Mouse (Mus musculus) liver, embryonic 14.5 days (tissue): ENCODE measurements around the gene Mmp21. TPM values are rescaled to one million over a fixed set of nuclear protein-coding genes. Genes with fewer than 3 reads are reported as not detected.

ENCODE experiments used
- ATAC-seq: fragments of 200-750 bp; cut with Nextera tagmentation; 2 replicates; pipeline ENCODE4 v1.8.0; 2017; ENCODE audit warnings: moderate number of reproducible peaks, mild to moderate bottlenecking, moderate library complexity; ENCODE audit not compliant: insufficient read depth
- DNase-seq, 3 experiments: peaks; one replicate each; pipeline ENCODE4 v3.0.0-alpha.2; 2012 to 2013; ENCODE audit warnings: low read depth in 3 of 3, low spot score in 3 of 3
- H3K27ac ChIP-seq: fragments of 300-500 bp; sonication (generic); 2 replicates; pipeline ENCODE4 v1.5.1; 2014; ENCODE audit warnings: moderate library complexity, mild to moderate bottlenecking, control low read depth, inconsistent platforms
- H3K27me3 ChIP-seq: fragments of 300-500 bp; sonication (generic); 2 replicates; pipeline ENCODE4 v1.6.1; 2014; ENCODE audit warnings: mild to moderate bottlenecking, low read length, moderate library complexity; ENCODE audit not compliant: control insufficient read depth, insufficient read depth
- H3K36me3 ChIP-seq: fragments of 300-500 bp; sonication (generic); replicated peaks from 2 replicates; pipeline ENCODE4 v1.6.1; 2014; ENCODE audit warnings: low read depth; ENCODE audit not compliant: control insufficient read depth, insufficient read depth
- H3K4me1 ChIP-seq, 2 experiments: fragments of 200-500 bp in 1 of 2; fragments of 300-500 bp in 1 of 2; sonication (generic) in 1 of 2; replicated peaks; 2 replicates each; pipeline ENCODE4 v1.6.1; 2012 to 2014; ENCODE audit warnings: antibody characterized with exemption in 1 of 2, inconsistent platforms in 1 of 2, low read length in 1 of 2; ENCODE audit not compliant: control insufficient read depth in 2 of 2, insufficient read depth in 2 of 2
- H3K4me2 ChIP-seq: fragments of 300-500 bp; sonication (generic); 2 replicates; pipeline ENCODE4 v1.6.1; 2014; ENCODE audit warnings: low read depth, mild to moderate bottlenecking, control low read depth, moderate library complexity
- H3K4me3 ChIP-seq, 2 experiments: fragments of 200-500 bp in 1 of 2; fragments of 300-500 bp in 1 of 2; sonication (generic) in 1 of 2; 2 replicates each; pipeline ENCODE4 v1.5.1; 2012 to 2014; ENCODE audit warnings: low read depth in 2 of 2, low read length in 2 of 2, mild to moderate bottlenecking in 2 of 2, control low read depth in 1 of 2, inconsistent platforms in 1 of 2, moderate library complexity in 1 of 2; ENCODE audit not compliant: insufficient read depth in 1 of 2
- H3K9ac ChIP-seq: fragments of 300-500 bp; sonication (generic); replicated peaks from 2 replicates; pipeline ENCODE4 v1.6.1; 2014; ENCODE audit warnings: mild to moderate bottlenecking, control low read depth, moderate library complexity
- H3K9me3 ChIP-seq: fragments of 300-500 bp; sonication (generic); 2 replicates; pipeline ENCODE4 v1.6.1; 2016; ENCODE audit warnings: low read length, mixed read lengths; ENCODE audit not compliant: control insufficient read depth
- CTCF ChIP-seq: IDR thresholded peaks from 2 replicates; pipeline ENCODE4 v1.5.1; 2016; ENCODE audit warnings: antibody characterized with exemption, low read depth, control low read depth
- EP300 ChIP-seq: IDR thresholded peaks from 2 replicates; pipeline ENCODE4 v1.6.1; 2016; ENCODE audit warnings: antibody characterized with exemption, low read depth
- WGBS: fragments of 180-500 bp; shearing (Covaris S2); extraction: QIAGEN DNeasy Blood & Tissue Kit; methylation state at CpG from one replicate; pipeline ENCODE4 v1.1.7; 2014; ENCODE audit not compliant: insufficient replicate concordance; 5-methylcytosine and 5-hydroxymethylcytosine counted together
- polyA plus RNA-seq, 2 experiments: library from polyadenylated mRNA; depleted of rRNA in 1 of 2; stranded (reverse) in 1 of 2; unstranded in 1 of 2; fragments of >200 nt; fragmentation: Nextera tagmentation in 1 of 2; extraction: Ambion mirVana in 1 of 2; gene quantifications; 2 replicates each; pipeline versions ENCODE4 v1.2.1 to v1.2.3; 2012 to 2014

Mmp21 gene
- polyA plus RNA-seq, 2 experiments = 0.08 TPM; not detected in 1

DNA sequence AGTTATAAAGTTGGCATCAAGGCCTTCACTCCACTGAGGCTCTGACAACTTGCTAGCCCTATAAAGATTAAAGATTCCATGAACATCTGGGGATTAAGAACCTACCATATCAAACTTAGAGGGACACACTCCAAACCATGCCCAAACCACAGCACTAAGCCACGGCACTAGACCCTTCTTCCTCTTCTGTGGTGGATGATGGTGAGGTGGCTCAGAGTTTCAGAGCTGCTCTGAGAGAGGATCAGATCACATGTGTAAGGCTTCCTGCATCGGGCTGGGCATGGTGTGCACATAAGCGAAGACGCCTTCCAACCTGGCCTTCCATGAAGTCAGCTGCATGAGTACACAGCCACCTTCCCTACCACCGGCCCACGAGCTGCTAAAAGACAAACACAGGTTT is 4.8 kb upstream of the Mmp21 start:
- Histone ChIP-seq H3K4me1 (no peaks in the 10 kb centered on the region), H3K27ac (no peak overlapping the region), H3K9ac (no peak overlapping the region), H3K36me3 (peaks cover 41% of the 10 kb centered on the region), H3K4me2 (no peak overlapping the region), H3K4me3 (no peak overlapping the region), H3K9me3 (no peaks in the 10 kb centered on the region), H3K27me3 (no peaks in the 10 kb centered on the region)
- ATAC-seq (no peak), DNase-seq (no peak)
- TF ChIP-seq EP300 (no peak), CTCF (no peak)
- WGBS = 85% methylated on average over 6 of the region's 6 CpGs

DNA sequence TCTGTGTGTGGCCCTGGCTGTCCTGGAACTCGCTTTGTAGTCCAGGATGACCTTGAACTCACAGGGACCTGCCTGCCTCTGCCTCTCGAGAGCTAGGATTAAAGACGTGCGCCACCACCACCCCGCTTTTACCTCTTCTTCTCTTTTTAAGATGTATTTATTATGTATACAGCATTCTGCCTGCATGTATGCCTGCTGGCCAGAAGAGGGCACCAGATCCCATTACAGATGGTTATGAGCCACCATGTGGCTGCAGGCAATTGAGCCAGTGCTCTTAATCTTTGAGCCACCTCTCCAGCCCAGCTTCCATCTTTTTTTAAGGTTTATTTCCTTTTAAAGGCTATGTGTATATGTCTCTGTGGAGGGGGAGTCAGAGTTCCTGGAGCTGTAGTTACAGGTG is 4.2 kb upstream of the Mmp21 start:
- H3K27ac ChIP-seq = no peak overlapping the region
- no peak overlapping the region for H3K9ac ChIP-seq
- H3K4me1 ChIP-seq = no peaks in the 10 kb centered on the region
- DNase-seq = no peak
- no peak overlapping the region for H3K4me2 ChIP-seq
- 75% methylated on average over 5 of the region's 5 CpGs for WGBS
- no peak overlapping the region for H3K4me3 ChIP-seq
- H3K9me3 ChIP-seq = no peaks in the 10 kb centered on the region
- H3K36me3 ChIP-seq = peaks cover 35% of the 10 kb centered on the region
- TF ChIP-seq CTCF (peak; percentile 92), EP300 (no peak)
- ATAC-seq = peak; percentile 34; the same call in 1 of the 2 replicates
- no peaks in the 10 kb centered on the region for H3K27me3 ChIP-seq

DNA sequence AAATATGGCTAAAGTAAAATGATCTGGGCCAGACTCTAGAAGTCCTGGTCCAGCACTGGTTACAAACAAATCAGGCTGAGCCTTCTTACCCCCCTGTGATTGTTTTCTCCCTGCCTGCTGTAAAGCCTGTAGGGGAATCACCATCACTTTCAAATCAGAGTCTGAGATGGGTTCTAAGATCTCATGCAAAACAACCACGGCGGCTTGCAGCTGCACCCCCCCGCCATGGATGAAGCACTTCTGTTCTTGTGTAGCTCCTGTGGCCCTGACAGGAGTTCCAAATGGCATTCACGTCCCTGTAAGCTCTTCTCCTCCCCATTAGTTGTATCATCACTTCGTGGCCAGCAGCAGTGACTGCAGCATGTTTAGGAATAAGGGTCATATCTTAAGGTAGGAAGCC is 3.8 kb upstream of the Mmp21 start:
- Histone ChIP-seq H3K27ac (no peak overlapping the region), H3K27me3 (no peaks in the 10 kb centered on the region), H3K4me3 (no peak overlapping the region), H3K36me3 (peaks cover 30% of the 10 kb centered on the region), H3K4me2 (no peak overlapping the region), H3K9me3 (no peaks in the 10 kb centered on the region), H3K9ac (no peak overlapping the region), H3K4me1 (no peaks in the 10 kb centered on the region)
- 68% methylated on average over 5 of the region's 5 CpGs for WGBS
- DNase-seq (no peak), ATAC-seq (no peak)
- TF ChIP-seq EP300 (no peak), CTCF (no peak)

DNA sequence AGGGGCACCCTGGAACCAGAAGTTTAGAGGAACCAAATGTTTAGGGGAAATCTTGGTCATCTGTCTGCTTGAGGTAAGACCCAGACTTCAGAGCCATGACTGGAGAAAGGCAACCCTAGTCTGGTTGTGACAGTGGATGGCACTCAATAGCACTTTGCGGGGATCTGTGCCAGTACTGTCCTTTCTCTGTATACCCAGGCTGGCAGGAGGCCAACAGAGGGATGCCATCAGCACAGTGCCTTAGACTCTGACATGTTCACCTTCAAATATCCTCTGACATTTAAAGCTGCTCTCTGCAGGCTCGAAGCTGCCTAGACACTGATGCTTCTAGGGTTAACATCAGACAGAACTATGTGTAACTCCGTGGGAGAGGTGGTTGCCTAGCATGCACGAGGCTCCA is 422 bp downstream of the Mmp21 start:
- Histone ChIP-seq H3K9ac (no peak overlapping the region), H3K36me3 (no peaks in the 10 kb centered on the region; the same call in 1 of the 2 replicates), H3K9me3 (no peaks in the 10 kb centered on the region), H3K4me3 (no peak overlapping the region), H3K27me3 (no peaks in the 10 kb centered on the region), H3K4me2 (no peak overlapping the region), H3K4me1 (no peaks in the 10 kb centered on the region), H3K27ac (no peak overlapping the region)
- DNase-seq = no peak
- ATAC-seq = no peak
- 63% methylated on average over 4 of the region's 4 CpGs for WGBS
- TF ChIP-seq EP300 = no peak

DNA sequence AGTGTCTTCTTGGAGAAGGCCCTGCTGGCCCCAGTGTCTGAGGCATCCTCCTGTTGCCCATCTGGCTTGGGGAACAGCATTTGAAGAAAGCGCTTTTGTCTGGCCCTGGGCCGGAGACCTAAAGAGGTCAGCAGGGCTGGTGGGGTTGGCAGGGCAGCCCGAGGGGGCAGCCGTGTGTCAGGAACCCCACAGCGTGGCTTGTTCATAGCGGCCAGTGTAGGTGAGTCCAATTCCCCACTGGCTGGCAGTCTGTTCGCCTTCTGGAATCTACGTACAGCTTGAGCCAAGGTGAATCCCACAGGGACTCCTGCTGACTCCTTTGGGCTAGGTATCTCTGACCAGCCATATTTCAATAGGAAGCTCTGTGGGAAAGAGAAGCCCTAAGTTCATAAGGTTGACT is 1.1 kb downstream of the Mmp21 start:
- Histone ChIP-seq H3K9ac (no peak overlapping the region), H3K27me3 (no peaks in the 10 kb centered on the region), H3K9me3 (no peaks in the 10 kb centered on the region), H3K36me3 (no peaks in the 10 kb centered on the region), H3K4me2 (no peak overlapping the region), H3K27ac (no peak overlapping the region), H3K4me3 (no peak overlapping the region), H3K4me1 (no peaks in the 10 kb centered on the region)
- ATAC-seq = no peak
- 85% methylated on average over 8 of the region's 8 CpGs for WGBS
- DNase-seq = no peak
- TF ChIP-seq EP300 (no peak), CTCF (no peak)

DNA sequence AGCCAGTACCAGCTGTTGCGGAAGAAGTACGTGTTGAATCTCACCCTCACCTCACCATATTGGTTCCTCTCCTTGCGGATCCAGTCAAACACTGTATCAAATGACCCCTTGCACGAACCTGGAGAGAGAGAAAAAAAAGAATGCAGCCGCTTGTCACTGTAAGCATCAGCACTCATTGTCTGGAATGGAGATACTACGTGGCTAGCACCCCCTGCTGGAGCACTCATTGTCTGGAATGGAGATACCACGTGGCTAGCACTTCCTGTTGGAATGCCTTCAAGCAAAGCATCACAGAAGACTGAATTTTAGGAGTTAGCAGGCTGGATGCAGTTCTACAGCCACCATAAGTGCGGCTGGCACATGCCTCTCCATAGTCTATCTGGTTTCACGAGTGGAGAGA is 3.9 kb downstream of the Mmp21 start:
- H3K36me3 ChIP-seq = peaks cover 16% of the 10 kb centered on the region
- H3K27me3 ChIP-seq = no peaks in the 10 kb centered on the region
- no peak overlapping the region for H3K27ac ChIP-seq
- no peak overlapping the region for H3K4me3 ChIP-seq
- no peaks in the 10 kb centered on the region for H3K9me3 ChIP-seq
- ATAC-seq (no peak), DNase-seq (no peak)
- no peak overlapping the region for H3K9ac ChIP-seq
- no peak overlapping the region for H3K4me2 ChIP-seq
- H3K4me1 ChIP-seq = no peaks in the 10 kb centered on the region
- TF ChIP-seq EP300 (no peak), CTCF (peak; percentile 51)
- 64% methylated on average over 9 of the region's 9 CpGs for WGBS
